Comparison of ENCODE assay signal across 9 mouse cellular contexts in the genomic region with DNA sequence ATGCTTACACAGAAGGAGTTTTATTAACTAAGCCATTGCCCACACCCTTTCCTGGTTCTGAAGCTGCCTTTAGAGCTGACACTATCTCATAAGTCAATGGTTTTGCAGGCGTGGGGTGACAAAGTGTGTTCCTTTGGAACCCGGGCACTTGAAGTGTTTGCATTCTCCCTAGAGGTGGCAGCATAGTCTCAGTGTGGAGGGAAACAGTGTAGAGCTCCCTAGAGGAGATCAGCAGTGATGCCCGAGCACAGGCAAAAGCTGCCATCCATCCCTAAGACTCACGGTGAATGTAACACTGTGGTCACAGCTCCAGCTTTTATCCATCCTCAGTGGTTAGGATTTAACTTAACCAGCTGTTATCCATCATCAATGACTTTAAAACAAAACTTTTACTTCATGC. TPM values are rescaled to one million over a fixed set of nuclear protein-coding genes. Genes with fewer than 3 reads are reported as not detected.
DNase-seq lines count a peak whose midpoint lies in the region; ATAC-seq and TF ChIP-seq lines count a peak whose summit lies in the region.
"Had no signal": no experiment of that assay in that cellular context is flagged by ENCODE, and none has a peak within 500 bp of the region (broad histone marks: within the 10 kb centered on the region; RNA-seq: fewer than 3 reads in every experiment).

No protein-coding gene starts in this region.

- WGBS in forebrain, postnatal 0 days = 34% methylated on average over 4 of the region's 4 CpGs

- no peaks in the 10 kb centered on the region for H3K4me1 ChIP-seq in forebrain, postnatal 0 days (ENCODE audit: insufficient read depth)
- H3K4me1 ChIP-seq: heart, embryonic 15.5 days had no signal

- H3K4me3 ChIP-seq in forebrain, postnatal 0 days (ENCODE audit: low read depth, low read length) = no peak overlapping the region
- no peak overlapping the region for H3K4me3 ChIP-seq in layer of hippocampus, adult 2 months
- H3K4me3 ChIP-seq: heart, embryonic 15.5 days had no signal

- H3K4me2 ChIP-seq in forebrain, postnatal 0 days (ENCODE audit: low read depth) = no peak overlapping the region
- H3K4me2 ChIP-seq: heart, embryonic 15.5 days had no signal

- no peaks in the 10 kb centered on the region for H3K36me3 ChIP-seq in forebrain, postnatal 0 days (ENCODE audit: insufficient read depth)
- H3K36me3 ChIP-seq: heart, embryonic 15.5 days had no signal

- no peaks in the 10 kb centered on the region for H3K9me3 ChIP-seq in forebrain, postnatal 0 days (ENCODE audit: low read length)
- H3K9me3 ChIP-seq: heart, embryonic 15.5 days had no signal

- DNase-seq in adrenal gland, postnatal 14 days = peak; percentile 40
- no peak for DNase-seq in adrenal gland, adult 18-20 months (ENCODE audit: low spot score in 2 of 2)
- peak; percentile 15 for DNase-seq in ovary, postnatal 36 days (ENCODE audit: low spot score)
- DNase-seq in ovary, adult 18-20 months (ENCODE audit: low spot score) = no peak
- peak; percentile 69 for DNase-seq in forebrain, postnatal 0 days
- peak; percentile 69 to 74 for DNase-seq in layer of hippocampus, adult 2 months (ENCODE audit: low spot score in 2 of 2)
- peak; percentile 41 for DNase-seq in thymus, postnatal 25 days

- ATAC-seq in forebrain, postnatal 0 days = peak; percentile 92
- ATAC-seq in megakaryocyte progenitor cell, adult 5-6 weeks (replicated peaks; ENCODE audit: poor library complexity) = peak; percentile 94

- TF ChIP-seq CTCF in forebrain, postnatal 0 days (IDR thresholded peaks at IDR 0.05; ENCODE audit: low read depth) = peak; percentile 86
- TF ChIP-seq CTCF in layer of hippocampus, adult 2 months (conservative IDR thresholded peaks at IDR 0.05) = peak; percentile 94

- no peak overlapping the region for H3K9ac ChIP-seq in forebrain, postnatal 0 days
- H3K9ac ChIP-seq: heart, embryonic 15.5 days had no signal

- H3K27ac ChIP-seq in forebrain, postnatal 0 days (ENCODE audit: low read depth, low read length) = no peak overlapping the region
- H3K27ac ChIP-seq in layer of hippocampus, adult 2 months = no peak overlapping the region
- H3K27ac ChIP-seq: heart, embryonic 15.5 days had no signal

- no peaks in the 10 kb centered on the region for H3K27me3 ChIP-seq in forebrain, postnatal 0 days (ENCODE audit: insufficient read depth, low read length)
- H3K27me3 ChIP-seq: heart, embryonic 15.5 days had no signal

RNA-seq across cellular contexts. Expression of a gene that starts 13.4 kb away (rescaled TPM):
- not detected in 2 replicates for total RNA-seq in adrenal gland, postnatal 14 days (2021)
- not detected for total RNA-seq in adrenal gland, adult 18-20 months (2021)
- 0.14 TPM in 1 of 2 replicates, not detected in the other for total RNA-seq in forebrain, postnatal 0 days (2014; rRNA removed)
- polyA plus RNA-seq in forebrain, postnatal 0 days (2015; fragmentation: Nextera tagmentation; extraction: Ambion mirVana) = not detected in 2 replicates
- total RNA-seq in layer of hippocampus, adult 2 months (2021) = under 1 TPM in 1 of 2 experiments, not detected in 1; 0.26 TPM
- not detected in 2 replicates for total RNA-seq in megakaryocyte progenitor cell, adult 5-6 weeks (2015)
- not detected in 2 replicates for total RNA-seq in megakaryocyte progenitor cell, adult 5-6 weeks (2017)
- polyA plus RNA-seq: heart, embryonic 15.5 days had no signal

Comparison
In these comparisons a context has a peak if more than half of its experiments do, and no peak if none do; other contexts are left out.
1. DNase-seq: peak in adrenal gland, postnatal 14 days (single experiment), ovary, postnatal 36 days (single experiment), forebrain, postnatal 0 days (single experiment), layer of hippocampus, adult 2 months (2 of 2) and thymus, postnatal 25 days (single experiment); none in adrenal gland, adult 18-20 months (0 of 2) and ovary, adult 18-20 months (single experiment).